Mouse (Mus musculus) frontal cortex, postnatal 36 days (tissue): ENCODE results near the gene Erh.

Experiments
- DNase-seq, 2 experiments: peaks; one replicate each; pipeline ENCODE4 v3.0.0; 2022; ENCODE audit warnings: low spot score in 2 of 2

The Erh gene

GRCm38 (mm10) chr12:80643693-80644505 lies at the start of gene Erh, which contains the start of gene Slc39a9:
TSS of gene Erh (minus strand) at chr12:80644341.
TSS of gene Slc39a9 (plus strand) at chr12:80643883.
- peak; percentile 95 to 97 for DNase-seq

DNA sequence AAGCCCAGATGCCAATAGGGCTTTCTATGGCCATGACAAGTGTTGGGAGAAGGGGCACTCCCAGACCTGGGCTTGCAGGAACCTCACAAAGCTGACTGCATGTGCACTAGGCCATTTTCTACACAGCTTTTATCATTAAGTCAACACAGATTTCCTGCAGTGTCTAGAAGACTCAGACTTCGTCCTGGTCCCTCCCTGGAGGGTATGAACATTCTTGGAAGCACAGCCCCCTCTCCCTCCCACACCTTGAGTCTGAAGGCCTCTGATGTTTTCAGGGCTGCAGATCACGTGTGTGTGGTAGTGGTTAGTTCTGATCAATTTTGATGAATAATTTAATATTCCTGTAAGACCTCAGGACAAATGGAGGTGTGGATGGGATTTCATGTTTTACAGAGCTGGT lies 49.6 kb upstream of the Erh start:
- no peak for DNase-seq

DNA sequence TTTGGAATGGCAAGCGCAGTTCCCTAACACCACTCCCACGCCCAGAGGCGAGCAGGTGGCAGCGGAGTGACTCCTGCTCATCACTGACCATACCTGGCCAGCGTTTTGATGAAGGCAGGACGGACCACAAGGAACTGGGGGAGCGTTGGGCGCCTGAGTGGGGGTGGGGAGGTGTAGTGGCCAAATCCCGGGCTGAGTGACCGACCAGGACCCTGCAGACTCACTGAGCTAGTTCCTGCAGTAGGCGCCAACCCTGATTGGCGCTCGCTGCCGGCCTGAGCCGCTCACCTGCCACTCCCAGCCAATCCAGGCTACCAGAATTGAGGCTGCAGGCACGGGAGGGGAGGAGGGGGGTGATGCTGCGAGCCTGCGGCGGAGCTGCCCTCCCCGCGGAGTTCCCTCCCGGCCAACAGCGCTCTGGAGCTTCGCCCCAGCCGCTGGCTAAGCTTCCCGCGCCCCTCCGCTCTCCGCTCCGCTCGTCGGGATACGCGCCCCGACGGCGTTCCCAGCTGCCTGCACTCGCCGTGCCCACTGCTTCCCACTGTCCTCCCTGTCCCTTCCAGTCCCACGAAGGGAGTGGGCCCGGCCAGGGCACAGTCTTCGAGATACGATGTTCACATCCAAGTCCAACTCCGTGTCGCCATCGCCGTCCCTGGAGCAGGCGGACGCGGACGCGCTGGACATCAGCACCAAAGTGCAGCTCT lies 48.3 kb upstream of the Erh start, which contains the start of gene Plekhd1:
Plekhd1 (plus strand) TSS at position 323 of the 704 bp plus-strand sequence.
- DNase-seq = peak in 1 of 2 experiments; percentile 27

GRCm38 (mm10) chr12:80691671-80692091 lies 47.5 kb upstream of the Erh start:
- DNase-seq = no peak

DNA sequence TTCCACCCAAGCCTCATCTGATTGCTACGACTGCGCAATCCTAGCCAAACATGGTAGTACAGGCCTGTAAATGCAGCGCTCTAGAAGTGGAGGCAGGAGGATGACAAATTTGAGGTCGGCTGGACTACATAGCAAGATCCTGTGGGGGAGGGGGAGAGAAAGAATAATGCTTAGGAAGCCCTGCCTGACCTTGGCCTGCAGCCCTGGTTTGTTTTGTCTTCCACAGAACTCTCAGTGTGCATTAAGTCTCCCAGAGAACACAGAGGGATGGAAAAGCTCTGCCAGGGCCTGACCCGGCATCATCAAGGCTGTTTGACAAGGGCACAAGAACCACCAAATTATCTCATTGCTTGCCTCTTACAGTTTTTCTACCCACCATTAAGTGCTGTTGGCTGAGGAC lies 45.6 kb upstream of the Erh start:
- DNase-seq = no peak

DNA sequence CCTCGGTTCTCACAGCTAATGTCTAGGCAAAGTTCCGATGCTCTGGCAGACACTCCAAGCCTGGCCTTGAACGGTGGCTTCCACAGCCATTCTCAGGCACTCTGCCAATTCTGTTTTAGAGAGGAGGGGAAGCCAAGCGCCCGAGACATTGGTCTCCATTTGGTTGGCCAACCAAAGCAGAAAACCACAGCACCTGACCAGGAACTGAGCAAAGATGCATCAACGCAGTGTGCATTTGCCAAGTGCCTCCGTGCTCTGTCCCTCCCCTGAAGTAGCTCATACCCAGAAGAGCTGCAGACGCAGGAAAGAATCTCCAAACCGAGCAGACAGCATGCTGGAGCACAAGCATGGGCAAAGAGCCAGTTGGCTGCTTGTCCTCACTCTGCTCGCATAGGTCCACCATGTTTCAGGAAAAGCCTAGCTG lies 43.7 kb upstream of the Erh start:
- no peak for DNase-seq

DNA sequence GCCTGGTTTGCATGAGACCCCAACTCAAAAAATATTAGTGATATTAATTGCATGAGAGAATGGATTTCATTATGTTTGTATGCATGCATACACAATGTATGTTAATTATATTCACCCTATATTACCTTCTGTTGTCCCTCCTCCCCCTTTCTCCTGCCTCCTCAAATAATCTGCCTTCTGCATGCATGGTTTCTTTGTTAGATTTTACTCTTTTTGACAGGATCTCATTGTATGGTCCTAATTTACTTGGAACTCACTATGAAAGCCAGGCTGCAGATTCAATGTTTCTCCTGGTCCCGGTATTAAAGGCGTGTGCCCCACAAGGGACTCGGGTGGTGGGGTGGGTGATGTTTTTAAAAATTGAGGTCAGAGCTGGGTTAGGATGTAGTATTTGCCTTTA lies 40.2 kb upstream of the Erh start:
- no peak for DNase-seq

- DNase-seq = no peak
Measured at GRCm38 (mm10) chr12:80683554-80683953, 39.4 kb upstream of the Erh start.

DNA sequence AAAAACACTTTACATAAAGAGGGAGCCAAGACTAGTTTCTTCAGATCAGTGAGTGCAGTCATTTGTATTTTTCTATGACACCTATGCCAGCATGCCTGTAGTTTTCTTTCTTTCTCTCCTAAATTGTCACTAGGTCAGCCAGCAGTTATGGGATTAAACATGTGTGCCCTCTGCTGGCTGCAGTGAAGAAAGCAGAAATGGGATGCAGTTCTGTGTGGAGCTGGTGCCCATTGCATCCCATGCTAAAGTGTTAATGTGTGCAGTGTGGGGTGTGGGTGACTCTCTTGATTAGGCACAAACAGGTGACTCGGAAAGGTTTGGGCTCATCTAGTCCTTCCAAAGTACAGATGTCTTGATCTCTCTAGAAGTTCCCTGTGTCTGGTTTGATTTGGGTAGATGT lies 37.2 kb upstream of the Erh start:
- peak in 1 of 2 experiments; percentile 41 for DNase-seq

DNA sequence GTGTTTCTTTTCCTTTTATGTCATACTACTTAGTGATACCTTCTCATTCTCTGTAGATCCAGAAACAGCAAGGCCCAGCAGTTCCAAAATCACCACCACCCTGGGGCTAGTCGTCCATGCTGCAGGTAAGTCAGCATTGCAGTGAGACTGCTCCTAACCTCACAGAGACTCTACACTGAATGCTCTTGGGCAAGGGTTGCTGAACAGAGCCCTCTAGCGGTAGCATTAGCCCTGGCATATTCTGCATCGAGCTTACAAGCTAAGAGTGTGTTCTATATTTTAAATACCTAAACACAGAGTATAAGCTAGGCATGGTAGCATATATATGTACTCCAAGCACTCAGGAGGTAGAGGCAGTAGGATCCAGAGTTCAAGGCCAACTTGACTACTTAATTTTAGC lies 29.0 kb upstream of the Erh start:
- peak; percentile 49 to 74 for DNase-seq

GRCm38 (mm10) chr12:80668391-80668790 lies 24.2 kb upstream of the Erh start:
- no peak for DNase-seq

DNA sequence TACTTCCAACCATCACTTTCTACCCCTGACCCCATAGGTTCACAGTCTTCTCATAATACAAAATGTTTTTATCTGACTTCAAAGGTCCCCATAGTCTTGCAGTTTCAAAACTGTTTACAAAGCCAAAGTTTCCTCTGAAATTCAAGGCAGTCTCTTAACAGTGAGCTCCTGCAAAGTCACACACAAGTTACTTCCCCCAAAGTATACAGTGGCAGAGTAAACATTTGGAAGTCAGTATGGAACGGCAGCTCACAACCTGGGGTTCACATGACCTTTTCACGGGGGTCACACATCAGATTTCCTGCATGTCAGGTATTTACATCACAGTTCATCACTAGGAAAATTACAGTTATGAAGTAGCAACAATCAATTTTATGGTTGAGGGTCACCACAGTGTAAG lies 19.8 kb upstream of the Erh start:
- no peak for DNase-seq

DNA sequence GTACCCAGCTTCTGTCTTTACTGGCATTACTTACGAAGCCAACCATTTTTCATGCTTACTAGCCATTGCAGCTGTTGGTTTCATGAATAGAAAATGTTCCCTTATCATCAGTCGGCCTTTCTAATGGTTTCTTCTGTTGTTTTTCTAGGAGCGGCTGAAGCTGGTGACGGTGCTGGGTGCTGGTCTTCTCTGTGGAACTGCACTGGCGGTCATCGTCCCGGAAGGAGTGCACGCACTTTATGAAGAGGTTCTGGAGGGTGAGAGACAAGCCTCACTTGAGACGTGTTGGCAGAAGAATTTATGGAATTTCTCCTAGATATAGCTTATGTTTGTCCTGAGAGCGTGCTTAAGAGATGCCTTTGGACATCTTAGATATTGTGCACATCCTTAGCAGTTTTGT lies 18.2 kb upstream of the Erh start:
- DNase-seq = no peak

DNA sequence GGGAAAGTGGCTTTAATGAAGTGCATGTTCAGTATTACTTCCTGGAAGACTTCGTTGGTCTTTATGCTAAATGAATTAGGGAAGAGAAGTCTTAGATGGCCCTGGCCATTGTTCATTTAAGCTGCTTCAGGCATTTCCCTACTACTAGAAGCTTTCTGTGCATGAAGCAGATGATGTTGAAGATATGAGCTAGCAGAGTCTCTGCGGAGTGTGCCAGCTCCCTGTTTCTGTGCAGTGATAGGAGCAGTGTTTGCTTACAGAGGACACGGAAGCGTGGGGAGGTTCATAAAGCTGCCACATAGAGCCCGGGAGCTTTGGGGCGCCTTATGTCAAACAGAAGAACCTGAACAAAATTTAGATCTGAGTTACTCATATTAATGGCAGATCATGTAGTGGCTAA lies 14.5 kb upstream of the Erh start:
- no peak for DNase-seq

- DNase-seq = no peak
Measured at GRCm38 (mm10) chr12:80654659-80655025, 10.5 kb upstream of the Erh start.

DNA sequence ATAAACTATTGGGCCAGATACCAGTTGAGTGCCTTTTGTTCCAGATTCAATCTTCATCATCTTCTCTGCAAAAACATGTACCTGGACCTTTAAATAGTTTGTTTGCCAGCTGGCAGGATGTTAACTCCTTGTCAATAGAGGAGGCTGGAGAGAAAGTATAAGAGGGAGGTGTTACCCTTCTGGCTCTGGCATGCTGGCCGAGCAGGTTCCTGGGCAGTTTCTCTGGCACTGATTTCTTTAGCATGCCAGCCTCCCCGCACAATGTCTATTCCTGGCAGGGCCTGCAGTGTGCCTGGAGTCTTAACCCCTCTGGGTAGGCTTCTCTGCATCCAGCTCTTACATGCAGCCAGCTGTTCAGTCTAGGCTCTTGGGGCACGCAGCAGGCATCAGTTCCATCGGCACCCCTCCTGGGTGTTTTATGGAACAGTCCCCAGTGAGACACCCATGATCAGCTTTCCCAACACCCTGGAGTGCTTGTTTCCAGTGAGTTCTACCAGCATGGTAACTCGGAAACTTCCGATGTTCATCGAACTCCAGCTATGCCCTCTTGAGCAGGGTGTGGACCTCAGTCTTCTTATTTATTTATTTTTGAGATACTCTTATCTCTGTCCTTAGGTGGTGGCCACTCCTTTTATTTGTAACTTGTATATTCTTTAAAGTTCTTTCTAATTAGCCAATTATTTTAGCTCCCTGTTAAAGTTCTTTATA lies 10.0 kb upstream of the Erh start:
- no peak for DNase-seq

GRCm38 (mm10) chr12:80646377-80646776 lies 2.2 kb upstream of the Erh start:
- no peak for DNase-seq

DNA sequence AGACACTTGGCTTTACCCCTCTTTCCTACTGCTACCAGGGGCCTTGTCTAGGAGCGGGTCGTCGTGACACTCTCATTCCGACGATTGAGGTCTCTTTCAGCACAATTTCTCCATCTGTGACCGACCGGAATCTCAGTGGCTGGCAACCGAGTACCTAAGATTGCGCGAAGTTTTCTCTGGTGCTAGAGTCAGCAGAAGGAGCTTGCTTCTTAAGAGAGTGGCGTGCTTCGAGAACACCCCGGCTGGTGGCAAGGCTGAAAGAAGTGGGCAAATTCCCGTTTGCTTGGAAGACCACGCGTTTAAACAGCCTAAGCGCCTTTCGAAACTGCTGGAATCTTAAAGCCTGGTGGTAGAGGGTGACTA lies 346 bp upstream of the Erh start:
- DNase-seq = peak in 1 of 2 experiments; percentile 6

GRCm38 (mm10) chr12:80642725-80643692 lies 1.1 kb downstream of the Erh start:
- DNase-seq = peak; percentile 15 to 35

DNA sequence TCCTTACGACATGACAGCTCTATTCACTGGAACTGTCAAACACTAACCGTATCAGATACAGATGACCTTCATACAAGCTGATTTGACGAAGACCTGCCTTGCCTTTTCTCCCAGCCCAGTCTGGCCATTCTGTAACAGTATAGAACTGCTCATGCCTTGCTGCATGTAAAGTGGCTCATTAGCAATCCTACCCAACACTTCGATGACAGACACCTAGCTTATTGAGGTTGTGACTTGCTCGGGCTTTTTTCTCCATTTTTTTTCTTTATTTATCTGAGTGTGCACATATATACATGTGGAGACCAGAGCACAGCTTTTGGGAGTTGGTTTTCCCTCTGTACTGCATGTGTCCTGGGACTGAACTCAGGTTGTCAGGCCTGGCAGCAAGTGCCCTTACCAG lies 12.4 kb downstream of the Erh start:
- no peak for DNase-seq

- no peak for DNase-seq
Measured at GRCm38 (mm10) chr12:80620501-80620900, 23.6 kb downstream of the Erh start.
